Mouse (Mus musculus) neural tube, embryonic 13.5 days (tissue): ENCODE results near the gene Abca13. TPM values are rescaled to one million over a fixed set of nuclear protein-coding genes. Genes with fewer than 3 reads are reported as not detected.

ENCODE experiments used
- ATAC-seq: fragments of 200-750 bp; cut with Nextera tagmentation; 2 replicates; pipeline ENCODE4 v1.8.0; 2017; ENCODE audit warnings: low read depth, mild to moderate bottlenecking, moderate TSS enrichment, moderate library complexity
- H3K27ac ChIP-seq: fragments of 300-500 bp; sonication (generic); replicated peaks from 2 replicates; pipeline ENCODE4 v1.5.1; 2015; ENCODE audit warnings: moderate library complexity, mild to moderate bottlenecking, inconsistent platforms
- H3K27me3 ChIP-seq: fragments of 300-500 bp; sonication (generic); 2 replicates; pipeline ENCODE4 v1.6.1; 2015; ENCODE audit warnings: mild to moderate bottlenecking, inconsistent platforms
- H3K36me3 ChIP-seq: fragments of 300-500 bp; sonication (generic); 2 replicates; pipeline ENCODE4 v1.6.1; 2015; ENCODE audit warnings: mild to moderate bottlenecking, inconsistent platforms
- H3K4me1 ChIP-seq: fragments of 300-500 bp; sonication (generic); replicated peaks from 2 replicates; pipeline ENCODE4 v1.6.1; 2015; ENCODE audit warnings: inconsistent platforms
- H3K4me2 ChIP-seq: fragments of 300-500 bp; sonication (generic); 2 replicates; pipeline ENCODE4 v1.6.1; 2015; ENCODE audit warnings: inconsistent platforms, mild to moderate bottlenecking, moderate library complexity
- H3K4me3 ChIP-seq: fragments of 300-500 bp; sonication (generic); 2 replicates; pipeline ENCODE4 v1.5.1; 2015; ENCODE audit warnings: mild to moderate bottlenecking, inconsistent platforms
- H3K9ac ChIP-seq: fragments of 300-500 bp; sonication (generic); 2 replicates; pipeline ENCODE4 v1.6.1; 2015; ENCODE audit warnings: moderate library complexity, mild to moderate bottlenecking, inconsistent platforms
- H3K9me3 ChIP-seq: fragments of 300-500 bp; sonication (generic); 2 replicates; pipeline ENCODE4 v1.6.1; 2016; ENCODE audit warnings: inconsistent platforms
- WGBS: fragments of 180-500 bp; shearing (Covaris S2); methylation state at CpG from one replicate; pipeline ENCODE4 v1.1.7; 2015; 5-methylcytosine and 5-hydroxymethylcytosine counted together
- polyA plus RNA-seq: library from polyadenylated mRNA; unstranded; fragments of >200 nt; fragmentation: Nextera tagmentation; extraction: Ambion mirVana; gene quantifications from 2 replicates; pipeline ENCODE4 v1.2.1, GENCODE M21; 2015

Abca13 gene
- polyA plus RNA-seq, 1 experiment from 2014 or later = not detected

GRCm38 (mm10) chr11:9568302-9568701 lies 376.6 kb downstream of the Abca13 start:
- Histone ChIP-seq H3K27me3 (no peaks in the 10 kb centered on the region), H3K4me1 (no peaks in the 10 kb centered on the region), H3K9me3 (no peaks in the 10 kb centered on the region), H3K27ac (no peak overlapping the region), H3K9ac (no peak overlapping the region), H3K36me3 (no peaks in the 10 kb centered on the region), H3K4me3 (no peak overlapping the region), H3K4me2 (no peak overlapping the region)
- 87% methylated on average over 2 of the region's 2 CpGs for WGBS
- no peak for ATAC-seq

GRCm38 (mm10) chr11:9570319-9570718 lies 378.6 kb downstream of the Abca13 start:
- no peaks in the 10 kb centered on the region for H3K9me3 ChIP-seq
- H3K4me3 ChIP-seq = no peak overlapping the region
- H3K4me2 ChIP-seq = no peak overlapping the region
- ATAC-seq = no peak
- H3K36me3 ChIP-seq = no peaks in the 10 kb centered on the region
- H3K9ac ChIP-seq = no peak overlapping the region
- no peak overlapping the region for H3K27ac ChIP-seq
- 66% methylated on average over 6 of the region's 6 CpGs for WGBS
- no peaks in the 10 kb centered on the region for H3K4me1 ChIP-seq
- no peaks in the 10 kb centered on the region for H3K27me3 ChIP-seq

- Histone ChIP-seq H3K27ac (no peak overlapping the region), H3K4me3 (no peak overlapping the region), H3K9ac (no peak overlapping the region), H3K27me3 (no peaks in the 10 kb centered on the region), H3K9me3 (no peaks in the 10 kb centered on the region), H3K4me2 (no peak overlapping the region), H3K4me1 (no peaks in the 10 kb centered on the region), H3K36me3 (no peaks in the 10 kb centered on the region)
- WGBS = 89% methylated on average over 4 of the region's 4 CpGs
- ATAC-seq = no peak
These were observed 383.2 kb downstream of the Abca13 start for GRCm38 (mm10) chr11:9574894-9575293.

- no peaks in the 10 kb centered on the region for H3K9me3 ChIP-seq
- H3K4me3 ChIP-seq = no peak overlapping the region
- no peak for ATAC-seq
- H3K27ac ChIP-seq = no peak overlapping the region
- H3K36me3 ChIP-seq = no peaks in the 10 kb centered on the region
- no peaks in the 10 kb centered on the region for H3K27me3 ChIP-seq
- WGBS = 61% methylated on average over 1 of the region's 1 CpGs
- no peak overlapping the region for H3K9ac ChIP-seq
- no peaks in the 10 kb centered on the region for H3K4me1 ChIP-seq
- H3K4me2 ChIP-seq = no peak overlapping the region
These were observed 400.1 kb downstream of the Abca13 start for GRCm38 (mm10) chr11:9591757-9592316.

- ATAC-seq = no peak
- 79% methylated on average over 2 of the region's 2 CpGs for WGBS
These were observed 405.6 kb downstream of the Abca13 start for GRCm38 (mm10) chr11:9597299-9597698.

GRCm38 (mm10) chr11:9601096-9601495 lies 409.4 kb downstream of the Abca13 start:
- Histone ChIP-seq H3K36me3 (no peaks in the 10 kb centered on the region), H3K9me3 (no peaks in the 10 kb centered on the region), H3K9ac (no peak overlapping the region), H3K27me3 (no peaks in the 10 kb centered on the region), H3K4me3 (no peak overlapping the region), H3K4me1 (no peaks in the 10 kb centered on the region), H3K4me2 (no peak overlapping the region), H3K27ac (no peak overlapping the region)
- 79% methylated on average over 3 of the region's 3 CpGs for WGBS
- no peak for ATAC-seq

More at GRCm38 (mm10) chr11:9597299-9597698, 405.6 kb downstream of the Abca13 start:
- no peaks in the 10 kb centered on the region for H3K4me1 ChIP-seq
- H3K27ac ChIP-seq = no peak overlapping the region
- no peaks in the 10 kb centered on the region for H3K36me3 ChIP-seq
- no peak overlapping the region for H3K4me2 ChIP-seq
- H3K9ac ChIP-seq = no peak overlapping the region
- no peaks in the 10 kb centered on the region for H3K27me3 ChIP-seq
- H3K9me3 ChIP-seq = no peaks in the 10 kb centered on the region
- H3K4me3 ChIP-seq = no peak overlapping the region

- no peaks in the 10 kb centered on the region for H3K27me3 ChIP-seq
- no peak overlapping the region for H3K4me2 ChIP-seq
- H3K4me3 ChIP-seq = no peak overlapping the region
- no peak overlapping the region for H3K9ac ChIP-seq
- no peak overlapping the region for H3K27ac ChIP-seq
- H3K36me3 ChIP-seq = no peaks in the 10 kb centered on the region
- no peak for ATAC-seq
- no peaks in the 10 kb centered on the region for H3K9me3 ChIP-seq
- 86% methylated on average over 4 of the region's 4 CpGs for WGBS
- H3K4me1 ChIP-seq = no peaks in the 10 kb centered on the region
These were observed 410.4 kb downstream of the Abca13 start for GRCm38 (mm10) chr11:9602137-9602536.

- H3K36me3 ChIP-seq = no peaks in the 10 kb centered on the region
- H3K4me1 ChIP-seq = no peaks in the 10 kb centered on the region
- no peaks in the 10 kb centered on the region for H3K9me3 ChIP-seq
- ATAC-seq = no peak
- H3K27ac ChIP-seq = no peak overlapping the region
- H3K4me2 ChIP-seq = no peak overlapping the region
- H3K27me3 ChIP-seq = no peaks in the 10 kb centered on the region
- no peak overlapping the region for H3K4me3 ChIP-seq
- H3K9ac ChIP-seq = no peak overlapping the region
These were observed 416.5 kb downstream of the Abca13 start for GRCm38 (mm10) chr11:9608249-9608648.

GRCm38 (mm10) chr11:9609075-9609474 lies 417.3 kb downstream of the Abca13 start:
- no peak overlapping the region for H3K4me3 ChIP-seq
- no peaks in the 10 kb centered on the region for H3K4me1 ChIP-seq
- H3K27ac ChIP-seq = no peak overlapping the region
- H3K27me3 ChIP-seq = no peaks in the 10 kb centered on the region
- no peaks in the 10 kb centered on the region for H3K36me3 ChIP-seq
- no peak overlapping the region for H3K4me2 ChIP-seq
- no peak for ATAC-seq
- WGBS = 73% methylated on average over 3 of the region's 3 CpGs
- H3K9me3 ChIP-seq = no peaks in the 10 kb centered on the region
- no peak overlapping the region for H3K9ac ChIP-seq

GRCm38 (mm10) chr11:9616133-9616532 lies 424.4 kb downstream of the Abca13 start:
- H3K27me3 ChIP-seq = no peaks in the 10 kb centered on the region
- H3K4me2 ChIP-seq = no peak overlapping the region
- 55% methylated on average over 2 of the region's 2 CpGs for WGBS
- H3K36me3 ChIP-seq = no peaks in the 10 kb centered on the region
- no peaks in the 10 kb centered on the region for H3K9me3 ChIP-seq
- H3K4me1 ChIP-seq = no peaks in the 10 kb centered on the region
- no peak overlapping the region for H3K27ac ChIP-seq
- no peak overlapping the region for H3K9ac ChIP-seq
- no peak overlapping the region for H3K4me3 ChIP-seq
- ATAC-seq = no peak

GRCm38 (mm10) chr11:9616665-9617064 lies 424.9 kb downstream of the Abca13 start:
- no peaks in the 10 kb centered on the region for H3K27me3 ChIP-seq
- no peaks in the 10 kb centered on the region for H3K9me3 ChIP-seq
- H3K27ac ChIP-seq = no peak overlapping the region
- no peaks in the 10 kb centered on the region for H3K36me3 ChIP-seq
- H3K4me2 ChIP-seq = no peak overlapping the region
- H3K4me3 ChIP-seq = no peak overlapping the region
- no peak overlapping the region for H3K9ac ChIP-seq
- 23% methylated on average over 1 of the region's 1 CpGs for WGBS
- ATAC-seq = no peak
- H3K4me1 ChIP-seq = no peaks in the 10 kb centered on the region

GRCm38 (mm10) chr11:9619986-9620385 lies 428.2 kb downstream of the Abca13 start:
- H3K4me2 ChIP-seq = no peak overlapping the region
- ATAC-seq = no peak
- no peaks in the 10 kb centered on the region for H3K36me3 ChIP-seq
- H3K27me3 ChIP-seq = no peaks in the 10 kb centered on the region
- H3K4me1 ChIP-seq = no peaks in the 10 kb centered on the region
- H3K9me3 ChIP-seq = no peaks in the 10 kb centered on the region
- H3K4me3 ChIP-seq = no peak overlapping the region
- no peak overlapping the region for H3K9ac ChIP-seq
- WGBS = 61% methylated on average over 1 of the region's 1 CpGs
- no peak overlapping the region for H3K27ac ChIP-seq

- H3K27ac ChIP-seq = no peak overlapping the region
- H3K9me3 ChIP-seq = no peaks in the 10 kb centered on the region
- no peaks in the 10 kb centered on the region for H3K36me3 ChIP-seq
- H3K4me3 ChIP-seq = no peak overlapping the region
- 87% methylated on average over 2 of the region's 2 CpGs for WGBS
- no peaks in the 10 kb centered on the region for H3K27me3 ChIP-seq
- H3K9ac ChIP-seq = no peak overlapping the region
- no peak for ATAC-seq
- H3K4me2 ChIP-seq = no peak overlapping the region
- H3K4me1 ChIP-seq = no peaks in the 10 kb centered on the region
These were observed 431.1 kb downstream of the Abca13 start for GRCm38 (mm10) chr11:9622888-9623287.
